8 mouse cellular contexts compared by ENCODE assay signal in genomic region chr15:83100332-83100662, GRCm38 (mm10). TPM values are rescaled to one million over a fixed set of nuclear protein-coding genes. Genes with fewer than 3 reads are reported as not detected.
DNase-seq lines count a peak whose midpoint lies in the region; ATAC-seq and TF ChIP-seq lines count a peak whose summit lies in the region.

No protein-coding gene starts in this region.

- peak overlapping the region; percentile 84 for H3K4me2 ChIP-seq in heart, embryonic 14.5 days (ENCODE audit: low read length)
- peak overlapping the region; percentile 51 for H3K4me2 ChIP-seq in forebrain, postnatal 0 days (ENCODE audit: low read depth)
- peak overlapping the region; percentile 92 for H3K4me2 ChIP-seq in liver, postnatal 0 days (ENCODE audit: low read depth, low read length)

- in situ Hi-C loops in ES-E14 (cut with MboI; ENCODE audit: low sequenced_read_pairs in 2 of 2, unreplicated experiment in 2 of 2): no loop called here

- peak; percentile 15; the same call in 1 of the 2 replicates for ATAC-seq in heart, embryonic 14.5 days (ENCODE audit: insufficient number of reproducible peaks, insufficient read depth, low FRiP score, low read depth)
- no peak for ATAC-seq in forebrain, postnatal 0 days
- ATAC-seq in liver, postnatal 0 days: no peak; the same call in none of the 2 replicates

- H3K27me3 ChIP-seq in heart, embryonic 14.5 days (ENCODE audit: control insufficient read depth, insufficient read depth, low read length): no peaks in the 10 kb centered on the region
- H3K27me3 ChIP-seq in forebrain, postnatal 0 days (ENCODE audit: insufficient read depth, low read length): no peaks in the 10 kb centered on the region
- H3K27me3 ChIP-seq in liver, postnatal 0 days (ENCODE audit: insufficient read depth, low read length): 0 out of 2 replicates have a peak, but pooled peaks cover 7% of the 10 kb centered on the region

- peak overlapping the region; percentile 37 to 81 for H3K27ac ChIP-seq in heart, embryonic 14.5 days (replicated peaks in 1 of 2; ENCODE audit: control insufficient read depth in 1 of 2, insufficient read depth in 1 of 2, low read depth in 2 of 2, low read length in 2 of 2)
- 0 out of 2 replicates have a peak overlapping the region, but pooled peaks have one; percentile 14 for H3K27ac ChIP-seq in ES-E14 (ENCODE audit: insufficient read depth, low read depth, low read length, poor library complexity, severe bottlenecking)
- H3K27ac ChIP-seq in forebrain, postnatal 0 days (ENCODE audit: low read depth, low read length): no peak overlapping the region
- H3K27ac ChIP-seq in liver, postnatal 0 days (ENCODE audit: low read depth): peak overlapping the region; percentile 56; the same call in 1 of the 2 replicates

- TF ChIP-seq EP300 in liver, postnatal 0 days (IDR thresholded peaks at IDR 0.05; ENCODE audit: low read depth): no peak

- H3K9ac ChIP-seq in heart, embryonic 14.5 days (ENCODE audit: low read length): peak overlapping the region; percentile 91
- H3K9ac ChIP-seq in ES-E14 (ENCODE audit: insufficient read depth, low read depth, low read length, poor library complexity, severe bottlenecking): peak overlapping the region; percentile 84
- peak overlapping the region; percentile 23 for H3K9ac ChIP-seq in forebrain, postnatal 0 days
- H3K9ac ChIP-seq in liver, postnatal 0 days (replicated peaks): peak overlapping the region; percentile 88

- H3K4me1 ChIP-seq in heart, embryonic 14.5 days (ENCODE audit: control insufficient read depth in 2 of 2, insufficient read depth in 2 of 2, low read length in 2 of 2): peaks cover 9 to 18% of the 10 kb centered on the region in 2 experiments
- H3K4me1 ChIP-seq in ES-E14 (ENCODE audit: control insufficient read depth in 2 of 2, insufficient read depth in 2 of 2, low read length in 2 of 2, poor library complexity in 1 of 2): peaks cover 0 to 12% of the 10 kb centered on the region in 2 experiments; a peak in 1 of 4 replicates
- 0 out of 2 replicates have a peak, but pooled peaks cover 5% of the 10 kb centered on the region for H3K4me1 ChIP-seq in forebrain, postnatal 0 days (ENCODE audit: insufficient read depth)
- H3K4me1 ChIP-seq in liver, postnatal 0 days (ENCODE audit: insufficient read depth): peaks cover 11% of the 10 kb centered on the region

- under 1% methylated on average over 8 of the region's 8 CpGs for WGBS in heart, embryonic 14.5 days
- 2% methylated on average over 8 of the region's 8 CpGs for whole genome bisulfite sequencing in forebrain, postnatal 0 days
- WGBS in liver, postnatal 0 days (ENCODE audit: insufficient replicate concordance): 0% methylated on average over 8 of the region's 8 CpGs

- no peaks in the 10 kb centered on the region for H3K9me3 ChIP-seq in heart, embryonic 14.5 days (ENCODE audit: control insufficient read depth, low read length)
- H3K9me3 ChIP-seq in ES-E14 (ENCODE audit: control insufficient read depth, insufficient read depth, low read depth, low read length): no peaks in the 10 kb centered on the region
- no peaks in the 10 kb centered on the region for H3K9me3 ChIP-seq in forebrain, postnatal 0 days (ENCODE audit: low read length)
- H3K9me3 ChIP-seq in liver, postnatal 0 days (ENCODE audit: low read length): no peaks in the 10 kb centered on the region

- intact Hi-C loops in left cerebral cortex, postnatal 36 days (cut with DNase I): no loop called here

- peak overlapping the region; percentile 65 to 68 for H3K4me3 ChIP-seq in heart, embryonic 14.5 days (ENCODE audit: control insufficient read depth in 1 of 2, insufficient read depth in 1 of 2, low read depth in 1 of 2, low read length in 2 of 2)
- peak overlapping the region; percentile 68 to 87 for H3K4me3 ChIP-seq in ES-E14 (ENCODE audit: insufficient read depth in 1 of 2, low read depth in 1 of 2, low read length in 2 of 2, poor library complexity in 1 of 2, severe bottlenecking in 1 of 2)
- peak overlapping the region; percentile 22 for H3K4me3 ChIP-seq in forebrain, postnatal 0 days (ENCODE audit: low read depth, low read length)
- H3K4me3 ChIP-seq in liver, postnatal 0 days (ENCODE audit: low read depth, low read length): peak overlapping the region; percentile 66

- no peak for DNase-seq in heart, adult 8-10 months (ENCODE audit: low spot score)
- DNase-seq in ES-E14 (ENCODE audit: low read depth, low spot score): no peak
- no peak for DNase-seq in forebrain, postnatal 0 days
- no peak for DNase-seq in liver, postnatal 0 days
- DNase-seq in frontal cortex, adult 2 months (ENCODE audit: extremely low spot score in 1 of 2, low spot score in 1 of 2): no peak
- no peak for DNase-seq in cerebellum, postnatal 25 days
- DNase-seq in left cerebral cortex, postnatal 36 days (ENCODE audit: low spot score in 2 of 2): no peak

- peaks cover 3% of the 10 kb centered on the region for H3K36me3 ChIP-seq in heart, embryonic 14.5 days (ENCODE audit: control insufficient read depth, insufficient read depth, low read length)
- H3K36me3 ChIP-seq in ES-E14 (ENCODE audit: control insufficient read depth, insufficient read depth, low read length, poor library complexity, severe bottlenecking): no peaks in the 10 kb centered on the region
- H3K36me3 ChIP-seq in forebrain, postnatal 0 days (ENCODE audit: insufficient read depth): no peaks in the 10 kb centered on the region
- 0 out of 2 replicates have a peak, but pooled peaks cover under 1% of the 10 kb centered on the region for H3K36me3 ChIP-seq in liver, postnatal 0 days (replicated peaks; ENCODE audit: insufficient read depth, low read length)

- TF ChIP-seq CTCF in forebrain, postnatal 0 days (IDR thresholded peaks at IDR 0.05; ENCODE audit: low read depth): no peak
- no peak for TF ChIP-seq CTCF in liver, postnatal 0 days (IDR thresholded peaks at IDR 0.05; ENCODE audit: low read depth)

TF ChIP-seq in ES-E14, 5 proteins besides CTCF, POLR2A, EP300 and RAD21:
- TF ChIP-seq ZC3H11A (IDR thresholded peaks at IDR 0.05; ENCODE audit: borderline replicate concordance, low read depth, low read length) (no peak), MAFK (IDR thresholded peaks at IDR 0.05; ENCODE audit: insufficient read depth, low read depth, low read length) (no peak), ZNF384 (IDR thresholded peaks at IDR 0.05; ENCODE audit: low read depth, low read length) (no peak), CHD2 (IDR thresholded peaks at IDR 0.05; ENCODE audit: low read depth, low read length) (no peak), HCFC1 (IDR thresholded peaks at IDR 0.05; ENCODE audit: borderline replicate concordance, insufficient read depth, low read length) (no peak)

RNA-seq across cellular contexts. Expression of gene Serhl, which starts 11.0 kb away (rescaled TPM):
- 63.9 and 80.1 TPM in 2 replicates for polyA plus RNA-seq in heart, embryonic 14.5 days (2014; fragmentation: Nextera tagmentation; extraction: Ambion mirVana)
- 10 to 100 TPM; 47.4 to 64.0 (median 62.0) TPM for total RNA-seq in heart, adult 8-10 months (2022)
- 16.3 and 16.4 TPM in 2 replicates for total RNA-seq in ES-E14 (2012; rRNA removed)
- 7.2 and 11.9 TPM in 2 replicates for total RNA-seq in forebrain, postnatal 0 days (2014; rRNA removed)
- 39.1 and 42.6 TPM in 2 replicates for polyA plus RNA-seq in forebrain, postnatal 0 days (2015; fragmentation: Nextera tagmentation; extraction: Ambion mirVana)
- 24.2 and 24.3 TPM in 2 replicates for polyA plus RNA-seq in liver, postnatal 0 days (2015; fragmentation: Nextera tagmentation; extraction: Ambion mirVana)
- polyA plus RNA-seq in frontal cortex, adult 2 months (2012; rRNA removed): 14.5 and 15.7 TPM in 2 replicates
- total RNA-seq in left cerebral cortex, postnatal 36 days (2021): 10 to 100 TPM in 1 of 2 experiments, 1 to 10 TPM in 1; 9.3 to 12.3 TPM

RNA-seq across cellular contexts. Expression of gene Rrp7a, which starts 22.3 kb away (rescaled TPM):
- polyA plus RNA-seq in heart, embryonic 14.5 days (2014; fragmentation: Nextera tagmentation; extraction: Ambion mirVana): 33.7 and 33.9 TPM in 2 replicates
- 10 to 100 TPM; 38.9 to 42.7 (median 40.5) TPM for total RNA-seq in heart, adult 8-10 months (2022)
- 103 and 114 TPM in 2 replicates for total RNA-seq in ES-E14 (2012; rRNA removed)
- 104 and 122 TPM in 2 replicates for total RNA-seq in forebrain, postnatal 0 days (2014; rRNA removed)
- 89.5 and 94.9 TPM in 2 replicates for polyA plus RNA-seq in forebrain, postnatal 0 days (2015; fragmentation: Nextera tagmentation; extraction: Ambion mirVana)
- polyA plus RNA-seq in liver, postnatal 0 days (2015; fragmentation: Nextera tagmentation; extraction: Ambion mirVana): 15.2 and 16.0 TPM in 2 replicates
- 109 and 111 TPM in 2 replicates for polyA plus RNA-seq in frontal cortex, adult 2 months (2012; rRNA removed)
- total RNA-seq in left cerebral cortex, postnatal 36 days (2021): 100 to 1,000 TPM; 148 to 158 TPM

RNA-seq across cellular contexts. Expression of gene Poldip3, which starts 48.9 kb away (rescaled TPM):
- polyA plus RNA-seq in heart, embryonic 14.5 days (2014; fragmentation: Nextera tagmentation; extraction: Ambion mirVana): 76.9 and 79.2 TPM in 2 replicates
- total RNA-seq in heart, adult 8-10 months (2022): 10 to 100 TPM; 23.5 to 27.1 (median 26.2) TPM
- 104 and 165 TPM in 2 replicates for total RNA-seq in ES-E14 (2012; rRNA removed)
- 86.6 and 100 TPM in 2 replicates for total RNA-seq in forebrain, postnatal 0 days (2014; rRNA removed)
- 95.9 and 103 TPM in 2 replicates for polyA plus RNA-seq in forebrain, postnatal 0 days (2015; fragmentation: Nextera tagmentation; extraction: Ambion mirVana)
- 30.2 and 32.5 TPM in 2 replicates for polyA plus RNA-seq in liver, postnatal 0 days (2015; fragmentation: Nextera tagmentation; extraction: Ambion mirVana)
- 67.7 and 76.6 TPM in 2 replicates for polyA plus RNA-seq in frontal cortex, adult 2 months (2012; rRNA removed)
- 10 to 100 TPM; 84.5 to 87.4 TPM for total RNA-seq in left cerebral cortex, postnatal 36 days (2021)

Comparison
In these comparisons a context has a peak if more than half of its experiments do, and no peak if none do; other contexts are left out.
1. H3K4me3 ChIP-seq: peak in every context shown above with its lines; median percentile 78 in ES-E14; 66 in heart, embryonic 14.5 days; 66 in liver, postnatal 0 days; 22 in forebrain, postnatal 0 days.
2. H3K9ac ChIP-seq: peak in every context shown above with its lines; median percentile 91 in heart, embryonic 14.5 days; 88 in liver, postnatal 0 days; 84 in ES-E14; 23 in forebrain, postnatal 0 days.